Mouse (Mus musculus): ENCODE data around the gene Sun2.

GRCm38 (mm10) chr15:79687175-79687574 lies 55.2 kb downstream of the Sun2 start:
- TF ChIP-seq POLR2A (IDR thresholded peaks at IDR 0.05; ENCODE audit: low read depth, low read length) (no peak), CTCF (IDR thresholded peaks at IDR 0.05; ENCODE audit: extremely low read depth, insufficient read length, insufficient replicate concordance, low read depth, low read length) (no peak)

Measured in small intestine, adult 2 months (tissue).